Mouse (Mus musculus): ENCODE measurements at regions not wholly inside any gene's neighbourhood (a gene's known extent, or its start where the extent isn't known, plus 50 kb on each side); places are given as distances from the start of the nearest gene placed in this dataset.

DNA sequence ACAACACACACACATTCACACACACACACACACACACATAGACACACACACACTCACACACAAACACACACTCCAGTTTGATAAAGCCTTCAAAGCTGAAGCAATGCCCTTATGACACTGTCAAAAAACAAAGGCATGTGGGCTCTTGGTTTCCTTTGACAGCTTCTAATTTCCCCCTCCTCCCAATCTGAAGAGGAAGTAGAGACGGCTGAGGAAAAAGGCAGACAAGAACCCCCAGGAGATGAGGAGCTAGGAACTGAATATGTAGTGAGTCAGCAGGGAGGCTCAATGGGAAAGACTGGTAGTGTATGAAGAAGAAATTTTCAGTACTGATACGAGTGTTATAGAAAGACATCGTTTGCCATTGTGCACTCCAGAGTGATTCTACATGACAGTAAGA is 130.4 kb upstream of the Cpeb2 start:
- Histone ChIP-seq H3K27me3 (ENCODE audit: insufficient read depth, low read length) (no peaks in the 10 kb centered on the region), H3K4me1 (ENCODE audit: insufficient read depth, low read length) (peaks cover 10% of the 10 kb centered on the region; the same call in 1 of the 2 replicates), H3K9me3 (ENCODE audit: low read length) (no peaks in the 10 kb centered on the region), H3K9ac (replicated peaks; ENCODE audit: low read length) (no peak overlapping the region), H3K27ac (no peak overlapping the region), H3K4me2 (ENCODE audit: low read depth, low read length) (no peak overlapping the region), H3K36me3 (ENCODE audit: insufficient read depth, low read length) (no peaks in the 10 kb centered on the region), H3K4me3 (ENCODE audit: low read length) (no peak overlapping the region)
- ATAC-seq: no peak
- TF ChIP-seq CTCF (IDR thresholded peaks at IDR 0.05; ENCODE audit: low read depth): no peak
- DNase-seq (ENCODE audit: low spot score): no peak
- 46% methylated on average over 3 of the region's 3 CpGs for WGBS

DNA sequence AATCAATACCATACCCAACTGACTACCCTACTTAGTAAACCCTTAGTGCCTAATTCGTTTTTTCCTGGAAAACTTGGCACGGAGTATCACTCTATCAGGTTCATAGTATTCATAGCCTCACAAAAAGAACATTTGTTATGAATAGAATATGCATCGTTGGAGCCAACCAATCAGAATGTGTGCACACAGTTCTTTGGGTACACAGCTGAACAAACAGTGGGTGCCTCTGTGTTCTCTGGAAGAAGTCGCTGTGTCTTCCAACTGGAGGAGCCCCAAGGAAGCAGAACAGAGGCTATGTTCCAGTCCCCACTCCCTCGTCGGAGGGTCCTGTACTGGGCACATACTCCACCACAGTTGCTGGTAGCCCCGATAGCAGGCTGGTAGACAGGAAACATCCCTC is 129.2 kb upstream of the Cpeb2 start:
- peak; percentile 82 for ATAC-seq
- H3K27ac ChIP-seq: no peak overlapping the region
- no peaks in the 10 kb centered on the region for H3K9me3 ChIP-seq (ENCODE audit: low read length)
- H3K4me1 ChIP-seq (ENCODE audit: insufficient read depth, low read length): peaks cover 15% of the 10 kb centered on the region; the same call in 1 of the 2 replicates
- H3K27me3 ChIP-seq (ENCODE audit: insufficient read depth, low read length): no peaks in the 10 kb centered on the region
- H3K4me2 ChIP-seq (ENCODE audit: low read depth, low read length): no peak overlapping the region
- H3K4me3 ChIP-seq (ENCODE audit: low read length): no peak overlapping the region
- WGBS: 68% methylated on average over 7 of the region's 7 CpGs
- DNase-seq (ENCODE audit: low spot score): peak; percentile 34
- no peak for TF ChIP-seq CTCF (IDR thresholded peaks at IDR 0.05; ENCODE audit: low read depth)
- no peak overlapping the region for H3K9ac ChIP-seq (replicated peaks; ENCODE audit: low read length)
- H3K36me3 ChIP-seq (ENCODE audit: insufficient read depth, low read length): no peaks in the 10 kb centered on the region

DNA sequence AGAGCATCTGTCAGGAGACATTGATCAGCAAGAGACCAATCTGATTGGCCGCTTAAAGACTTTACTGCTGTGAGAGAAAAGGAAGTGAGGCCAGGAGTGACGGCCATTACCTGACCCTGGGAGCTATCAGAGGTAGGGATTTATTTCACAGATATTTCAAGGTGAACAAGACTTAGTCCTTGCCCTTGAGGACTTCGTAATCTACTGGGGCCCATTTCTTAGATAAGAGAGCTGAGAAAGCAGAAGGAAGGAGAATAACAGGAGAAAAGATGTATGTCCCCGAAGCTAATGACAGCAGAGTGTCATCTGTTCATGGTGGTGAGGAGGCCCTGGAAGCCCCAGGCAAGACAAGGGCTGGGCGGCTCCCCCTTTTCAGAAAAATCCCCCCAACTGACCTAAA is 127.4 kb upstream of the Cpeb2 start:
- DNase-seq (ENCODE audit: low spot score) (no peak), ATAC-seq (no peak)
- no peaks in the 10 kb centered on the region for H3K27me3 ChIP-seq (ENCODE audit: insufficient read depth, low read length)
- H3K4me3 ChIP-seq (ENCODE audit: low read length): no peak overlapping the region
- no peak overlapping the region for H3K27ac ChIP-seq
- no peak for TF ChIP-seq CTCF (IDR thresholded peaks at IDR 0.05; ENCODE audit: low read depth)
- H3K36me3 ChIP-seq (ENCODE audit: insufficient read depth, low read length): no peaks in the 10 kb centered on the region
- H3K4me1 ChIP-seq (ENCODE audit: insufficient read depth, low read length): peaks cover 15% of the 10 kb centered on the region; the same call in 1 of the 2 replicates
- 88% methylated on average over 5 of the region's 5 CpGs for WGBS
- no peak overlapping the region for H3K9ac ChIP-seq (replicated peaks; ENCODE audit: low read length)
- H3K4me2 ChIP-seq (ENCODE audit: low read depth, low read length): no peak overlapping the region
- no peaks in the 10 kb centered on the region for H3K9me3 ChIP-seq (ENCODE audit: low read length)

DNA sequence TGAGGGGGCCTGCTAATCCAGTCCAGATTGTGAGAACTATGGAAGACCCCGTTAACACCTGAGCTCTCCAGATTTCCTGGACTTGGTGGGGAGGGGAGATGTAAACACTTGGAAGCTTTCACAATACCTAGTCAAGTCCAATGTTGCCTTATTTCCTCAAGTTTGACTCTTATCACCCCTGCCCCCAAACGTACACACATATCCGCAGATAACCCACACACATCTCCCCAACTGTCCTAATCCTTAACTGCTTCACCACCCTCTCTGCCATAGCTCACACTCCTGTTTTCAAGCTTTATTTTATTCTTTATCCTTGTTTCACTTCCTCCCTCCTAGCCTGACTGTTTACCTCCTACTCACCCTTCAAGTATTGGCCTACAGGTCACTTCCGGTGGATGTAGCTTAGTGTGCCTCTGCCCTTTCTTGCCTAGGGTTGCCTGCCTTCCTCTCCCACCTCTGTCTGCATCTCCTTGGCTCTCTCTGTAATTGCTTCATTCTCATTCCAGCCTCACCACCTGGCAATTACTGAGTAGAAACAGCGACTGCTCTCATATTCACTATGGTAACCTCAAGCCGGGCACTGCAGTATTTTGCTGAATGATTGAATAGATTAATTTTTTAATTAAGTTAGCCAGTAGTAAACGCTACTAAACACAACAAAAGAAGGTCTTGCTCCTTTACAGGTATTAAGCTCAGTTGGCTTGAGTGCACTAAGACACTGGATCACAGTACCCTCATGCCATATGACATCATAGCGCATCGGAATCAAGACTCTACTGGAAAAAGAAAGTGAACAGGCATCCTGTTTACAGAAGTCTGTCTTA is 125.3 kb upstream of the Cpeb2 start:
- no peaks in the 10 kb centered on the region for H3K9me3 ChIP-seq (ENCODE audit: low read length)
- H3K27ac ChIP-seq: no peak overlapping the region
- no peaks in the 10 kb centered on the region for H3K36me3 ChIP-seq (ENCODE audit: insufficient read depth, low read length)
- H3K4me3 ChIP-seq (ENCODE audit: low read length): no peak overlapping the region
- peaks cover 15% of the 10 kb centered on the region; the same call in 1 of the 2 replicates for H3K4me1 ChIP-seq (ENCODE audit: insufficient read depth, low read length)
- ATAC-seq: peak; percentile 58
- WGBS: 56% methylated on average over 9 of the region's 9 CpGs
- no peak overlapping the region for H3K4me2 ChIP-seq (ENCODE audit: low read depth, low read length)
- H3K27me3 ChIP-seq (ENCODE audit: insufficient read depth, low read length): no peaks in the 10 kb centered on the region
- no peak for DNase-seq (ENCODE audit: low spot score)
- H3K9ac ChIP-seq (replicated peaks; ENCODE audit: low read length): no peak overlapping the region
- no peak for TF ChIP-seq CTCF (IDR thresholded peaks at IDR 0.05; ENCODE audit: low read depth)

DNA sequence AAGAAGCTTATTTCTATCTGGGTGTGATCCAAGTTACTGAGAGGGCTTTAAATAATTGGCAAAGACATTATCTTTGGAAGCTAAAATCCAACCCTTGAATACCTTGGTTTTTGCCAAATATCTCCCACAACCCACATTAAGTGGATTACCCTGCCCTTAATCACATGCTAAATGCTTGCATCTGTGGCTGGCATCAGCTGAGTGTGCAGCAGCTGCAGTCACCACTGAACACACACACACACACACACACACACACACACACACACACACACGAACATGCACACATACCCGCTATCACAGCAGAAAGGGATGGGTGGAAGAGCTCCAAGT is 124.7 kb upstream of the Cpeb2 start:
- no peaks in the 10 kb centered on the region for H3K36me3 ChIP-seq (ENCODE audit: insufficient read depth, low read length)
- TF ChIP-seq CTCF (IDR thresholded peaks at IDR 0.05; ENCODE audit: low read depth): no peak
- no peaks in the 10 kb centered on the region for H3K9me3 ChIP-seq (ENCODE audit: low read length)
- H3K27ac ChIP-seq: no peak overlapping the region
- ATAC-seq (peak; percentile 53; the same call in 1 of the 2 replicates), DNase-seq (ENCODE audit: low spot score) (peak; percentile 49)
- H3K9ac ChIP-seq (replicated peaks; ENCODE audit: low read length): no peak overlapping the region
- H3K4me2 ChIP-seq (ENCODE audit: low read depth, low read length): no peak overlapping the region
- H3K4me1 ChIP-seq (ENCODE audit: insufficient read depth, low read length): peaks cover 15% of the 10 kb centered on the region; the same call in 1 of the 2 replicates
- H3K27me3 ChIP-seq (ENCODE audit: insufficient read depth, low read length): no peaks in the 10 kb centered on the region
- no peak overlapping the region for H3K4me3 ChIP-seq (ENCODE audit: low read length)
- WGBS: 56% methylated on average over 2 of the region's 2 CpGs

DNA sequence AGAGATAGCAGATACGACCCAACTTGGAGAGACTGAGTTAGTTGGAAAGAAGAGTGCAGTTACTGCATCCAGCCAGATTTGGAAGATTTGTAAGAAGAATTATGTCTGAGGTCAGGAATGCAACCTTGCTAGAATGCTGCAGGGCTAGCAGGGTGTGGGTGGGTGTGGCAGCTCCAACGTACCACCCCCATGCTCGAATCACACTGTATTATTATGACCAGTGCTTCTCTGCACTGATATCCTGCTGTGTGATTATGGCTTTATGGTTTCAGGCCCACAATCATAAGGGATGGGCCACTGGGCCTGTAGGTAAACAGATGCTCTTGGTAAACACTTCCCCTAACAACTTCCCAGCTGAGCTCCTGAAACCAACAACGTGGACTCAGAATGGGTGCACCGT is 122.8 kb upstream of the Cpeb2 start:
- no peak overlapping the region for H3K27ac ChIP-seq
- no peaks in the 10 kb centered on the region for H3K27me3 ChIP-seq (ENCODE audit: insufficient read depth, low read length)
- no peak for ATAC-seq
- no peak for DNase-seq (ENCODE audit: low spot score)
- H3K9me3 ChIP-seq (ENCODE audit: low read length): no peaks in the 10 kb centered on the region
- no peak overlapping the region for H3K4me3 ChIP-seq (ENCODE audit: low read length)
- WGBS: 81% methylated on average over 5 of the region's 5 CpGs
- H3K36me3 ChIP-seq (ENCODE audit: insufficient read depth, low read length): no peaks in the 10 kb centered on the region
- H3K4me1 ChIP-seq (ENCODE audit: insufficient read depth, low read length): peaks cover 6% of the 10 kb centered on the region; the same call in 1 of the 2 replicates
- no peak for TF ChIP-seq CTCF (IDR thresholded peaks at IDR 0.05; ENCODE audit: low read depth)
- H3K4me2 ChIP-seq (ENCODE audit: low read depth, low read length): no peak overlapping the region
- H3K9ac ChIP-seq (replicated peaks; ENCODE audit: low read length): no peak overlapping the region

DNA sequence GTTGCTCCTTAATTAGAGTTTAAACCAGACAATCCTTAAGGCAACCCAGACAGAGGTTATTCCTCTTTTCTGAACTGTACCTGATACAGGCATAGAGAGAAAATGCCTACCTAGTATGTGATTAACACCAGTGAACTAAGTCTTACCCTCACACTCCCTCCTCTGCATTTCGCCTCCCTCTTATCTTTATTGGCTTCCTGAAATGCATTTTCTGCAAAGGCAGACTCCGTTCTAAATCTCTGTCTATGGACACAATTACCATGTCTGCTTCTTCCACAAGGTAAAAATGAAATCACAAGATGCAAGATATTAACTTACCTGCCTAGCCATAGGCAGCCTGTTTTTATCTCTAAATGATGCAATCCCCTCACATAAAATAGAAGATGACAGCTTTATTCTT is 121.2 kb upstream of the Cpeb2 start:
- Histone ChIP-seq H3K27ac (no peak overlapping the region), H3K27me3 (ENCODE audit: insufficient read depth, low read length) (no peaks in the 10 kb centered on the region), H3K4me2 (ENCODE audit: low read depth, low read length) (no peak overlapping the region), H3K9me3 (ENCODE audit: low read length) (no peaks in the 10 kb centered on the region), H3K4me3 (ENCODE audit: low read length) (no peak overlapping the region), H3K9ac (replicated peaks; ENCODE audit: low read length) (no peak overlapping the region), H3K36me3 (ENCODE audit: insufficient read depth, low read length) (no peaks in the 10 kb centered on the region), H3K4me1 (ENCODE audit: insufficient read depth, low read length) (peaks cover 6% of the 10 kb centered on the region; the same call in 1 of the 2 replicates)
- DNase-seq (ENCODE audit: low spot score) (no peak), ATAC-seq (no peak)
- WGBS: 84% methylated on average over 2 of the region's 2 CpGs
- no peak for TF ChIP-seq CTCF (IDR thresholded peaks at IDR 0.05; ENCODE audit: low read depth)
